Mouse (Mus musculus) forebrain, embryonic 16.5 days (tissue): ENCODE data around the gene Thegl. TPM values are rescaled to one million over a fixed set of nuclear protein-coding genes. Genes with fewer than 3 reads are reported as not detected.

ENCODE experiments used
- polyA plus RNA-seq: library from polyadenylated mRNA; unstranded; fragments of >200 nt; fragmentation: Nextera tagmentation; extraction: Ambion mirVana; gene quantifications from 2 replicates; pipeline ENCODE4 v1.2.1, GENCODE M21; 2015

Thegl gene
- polyA plus RNA-seq, 1 experiment from 2014 or later: 0.80 TPM

Other genes starting within 250 kb of the Thegl start
- 25.7 and 28.1 TPM in 2 replicates for gene Aasdh, start 110.5 kb upstream of the Thegl start, polyA plus RNA-seq
- gene Paics, start 64.7 kb upstream of the Thegl start, polyA plus RNA-seq: 213 and 233 TPM in 2 replicates
- gene Ppat, start 64.4 kb upstream of the Thegl start, polyA plus RNA-seq: 15.5 and 17.1 TPM in 2 replicates
- gene Srp72, start 41.3 kb upstream of the Thegl start, polyA plus RNA-seq: 87.7 and 90.1 TPM in 2 replicates
- not detected in 2 replicates for gene Arl9, start 12.0 kb upstream of the Thegl start, polyA plus RNA-seq
- 1.2 and 1.6 TPM in 2 replicates for gene Hopx, start 99.1 kb downstream of the Thegl start, polyA plus RNA-seq
- gene Spink2, start 195.4 kb downstream of the Thegl start, polyA plus RNA-seq: 0.35 and 0.61 TPM in 2 replicates
- gene Rest, start 249.5 kb downstream of the Thegl start, polyA plus RNA-seq: 6.7 and 8.1 TPM in 2 replicates